Mouse (Mus musculus) bone marrow macrophage, adult 2 months (primary cell): ENCODE data around the gene Mfsd4b5.

ENCODE experiments used
- CTCF ChIP-seq: IDR thresholded peaks from 2 replicates; pipeline ENCODE4 v1.5.1; 2012; ENCODE audit warnings: low read depth, mild to moderate bottlenecking, low read length, moderate library complexity
- POLR2A ChIP-seq: IDR thresholded peaks from 2 replicates; pipeline ENCODE4 v1.6.1; 2012; ENCODE audit warnings: mild to moderate bottlenecking, low read depth, low read length, borderline replicate concordance

GRCm38 (mm10) chr10:40000746-40001145, 14.3 kb upstream of the Mfsd4b5 start:
- no peak for TF ChIP-seq CTCF
- TF ChIP-seq POLR2A: no peak
